Mouse (Mus musculus) MEL (cell line): ENCODE data around the gene Acvr2b.

Source experiments
- POLR2A ChIP-seq, 2 experiments: IDR thresholded peaks; 2 replicates each; pipeline ENCODE4 v1.6.1; 2011 to 2012; ENCODE audit warnings: low read length in 2 of 2, mild to moderate bottlenecking in 2 of 2, control low read depth in 1 of 2, improper control_type of control experiment in 1 of 2, low read depth in 1 of 2, moderate library complexity in 1 of 2; ENCODE audit not compliant: control insufficient read depth in 1 of 2, insufficient read depth in 1 of 2, poor library complexity in 1 of 2
- UBTF ChIP-seq: IDR thresholded peaks from 2 replicates; pipeline ENCODE4 v1.6.1; 2012; ENCODE audit warnings: low read depth, mild to moderate bottlenecking, inconsistent platforms, low read length, improper control_type of control experiment, moderate library complexity, borderline replicate concordance; ENCODE audit not compliant: insufficient read depth

- TF ChIP-seq POLR2A (IDR thresholded peaks at IDR 0.05; ENCODE audit: control insufficient read depth in 1 of 2, insufficient read depth in 1 of 2, low read depth in 1 of 2, low read length in 2 of 2, poor library complexity in 1 of 2) (no peak), UBTF (no peak)
Observed at GRCm38 (mm10) chr9:119473608-119474164, 71.8 kb downstream of the Acvr2b start.
